Mouse (Mus musculus) CD4-positive, CD25-positive, alpha-beta regulatory T cell (primary cell): ENCODE results near the gene Trim50. TPM values are rescaled to one million over a fixed set of nuclear protein-coding genes. Genes with fewer than 3 reads are reported as not detected.

Experiments
- polyA plus RNA-seq: library from polyadenylated mRNA; unstranded; fragments of 100-300 nt; shearing (Covaris generic); gene quantifications from one replicate; pipeline ENCODE4 v1.2.1, GENCODE M21; 2017

The Trim50 gene
- polyA plus RNA-seq: not detected

GRCm38 (mm10) chr5:135352995-135353394, at the start of gene Trim50:
Gene Trim50 (plus strand): TSS chr5:135353295.

DNA sequence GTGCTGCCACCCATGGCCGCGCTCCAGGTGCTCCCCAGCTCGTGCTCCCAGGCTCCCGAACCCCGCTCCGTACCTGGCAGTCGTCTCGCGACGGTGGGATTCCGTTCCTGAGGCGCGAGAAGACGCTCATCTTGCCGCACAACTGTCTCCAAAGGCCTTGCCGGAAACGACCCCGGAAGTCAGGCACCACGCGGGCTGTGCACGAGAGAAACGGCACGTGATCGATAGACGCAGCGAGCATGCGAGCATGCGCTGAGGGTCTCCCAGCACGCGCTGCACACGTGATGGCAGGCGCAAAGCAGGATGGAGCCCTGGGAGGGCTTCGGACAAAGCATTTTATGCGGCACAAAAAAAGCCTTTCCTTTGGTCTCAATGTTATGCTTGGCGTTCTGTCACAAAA, 3.2 kb upstream of the Trim50 start, which contains the start of gene Fkbp6:
TSS of gene Fkbp6 (minus strand) at position 183 of the 400 bp plus-strand sequence.

DNA sequence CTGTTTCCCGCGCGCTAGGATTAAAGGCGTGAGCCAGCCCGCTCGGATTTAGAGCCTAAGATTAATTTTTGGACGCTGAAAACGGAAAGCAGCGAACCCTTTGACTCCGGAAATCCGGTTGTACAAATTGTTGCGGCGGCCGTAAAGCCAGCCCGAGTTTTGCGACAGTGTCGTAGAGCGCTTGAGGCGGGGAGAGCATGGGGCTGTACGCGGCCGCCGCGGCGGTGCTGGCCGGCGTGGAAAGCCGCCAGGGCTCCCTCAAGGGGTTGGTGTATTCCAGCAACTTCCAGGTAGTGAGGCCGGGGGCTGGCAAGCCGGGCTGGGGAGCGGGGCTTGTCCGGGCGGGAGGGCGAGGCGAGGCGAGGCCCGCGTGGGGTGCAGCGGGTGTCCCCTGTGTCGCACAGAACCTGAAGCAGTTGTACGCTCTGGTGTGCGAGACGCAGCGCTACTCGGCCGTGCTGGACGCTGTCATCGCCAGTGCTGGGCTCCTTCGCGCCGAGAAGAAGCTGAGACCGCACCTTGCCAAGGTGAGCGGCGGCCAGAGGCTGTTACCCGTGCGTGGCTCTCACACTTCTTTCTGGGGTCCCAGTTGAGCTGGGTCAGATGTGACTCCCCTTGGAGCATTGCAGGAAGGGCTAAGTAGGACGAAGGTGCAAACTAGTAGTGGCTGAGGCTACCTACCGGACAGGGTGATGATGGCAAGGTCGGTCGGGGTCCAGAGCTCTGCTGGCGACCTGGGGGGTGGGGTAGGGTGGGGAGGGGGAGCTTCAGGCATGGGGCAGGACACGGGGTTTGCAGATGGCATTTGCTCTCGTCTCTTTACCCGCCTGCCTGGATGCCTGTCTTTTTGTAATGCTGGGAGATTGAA, 16.9 kb downstream of the Trim50 start, which contains the start of gene Nsun5:
TSS of gene Nsun5 (plus strand) at position 167 of the 868 bp plus-strand sequence.

GRCm38 (mm10) chr5:135394004-135394823, 41.1 kb downstream of the Trim50 start, which contains the start of gene Pom121:
Gene Pom121 (minus strand): TSS chr5:135394546.

Other genes with a start within 250 kb of the Trim50 start
- 13.8 TPM for gene Tbl2, start 203.6 kb upstream of the Trim50 start, polyA plus RNA-seq
- 107 TPM for gene Bcl7b, start 185.0 kb upstream of the Trim50 start, polyA plus RNA-seq
- 51.2 TPM for gene Baz1b, start 166.0 kb upstream of the Trim50 start, polyA plus RNA-seq
- not detected for gene Fzd9, start 102.1 kb upstream of the Trim50 start, polyA plus RNA-seq
- gene Fkbp6, start 3.3 kb upstream of the Trim50 start, polyA plus RNA-seq: not detected
- gene Nsun5, start 16.7 kb downstream of the Trim50 start, polyA plus RNA-seq: 46.9 TPM
- 38.3 TPM for gene Pom121, start 41.3 kb downstream of the Trim50 start, polyA plus RNA-seq
- 4.6 TPM for gene Hip1, start 191.8 kb downstream of the Trim50 start, polyA plus RNA-seq
- not detected for gene Ccl26, start 210.3 kb downstream of the Trim50 start, polyA plus RNA-seq
- gene Ccl24, start 219.8 kb downstream of the Trim50 start, polyA plus RNA-seq: 0.18 TPM